Mouse (Mus musculus) left cerebral cortex, postnatal 14 days (tissue): ENCODE measurements around the gene Kxd1. TPM values are rescaled to one million over a fixed set of nuclear protein-coding genes. Genes with fewer than 3 reads are reported as not detected.
"Not testable (repeated sequence)": the region's sequence is repeated elsewhere in the genome, so short reads cannot be mapped to it uniquely, and the experiment has no call there.

Experiments used
- DNase-seq, 2 experiments: peaks; one replicate each; pipeline ENCODE4 v3.0.0; 2021 to 2022; ENCODE audit warnings: low spot score in 2 of 2, mixed read lengths in 1 of 2
- intact Hi-C: fragments of 180-260 bp; cut with DNase I; formaldehyde crosslinking; loops from one replicate; pipeline ENCODE4 v1.15.1; 2025
- total RNA-seq, 2 experiments: library from RNA; stranded (reverse); gene quantifications; 2 replicates each; pipeline ENCODE4 v1.2.3; 2021

The Kxd1 gene
- total RNA-seq, 2 experiments from 2014 or later, result 40.8 to 43.4 TPM

- intact Hi-C loops, result no loop called here
- DNase-seq, result peak; percentile 97
Measured at GRCm38 (mm10) chr8:70522592-70523403, 5.0 kb downstream of the Kxd1 start.

- no peak for DNase-seq
- intact Hi-C loops, result no loop called here
Measured at GRCm38 (mm10) chr8:70519606-70520005, 8.2 kb downstream of the Kxd1 start.

GRCm38 (mm10) chr8:70519043-70519442 lies 8.7 kb downstream of the Kxd1 start:
- intact Hi-C loops, result no loop called here
- no peak for DNase-seq

GRCm38 (mm10) chr8:70517940-70518643 lies 9.7 kb downstream of the Kxd1 start:
- DNase-seq, result no peak
- intact Hi-C loops, result no loop called here

- intact Hi-C loops, result no loop called here
- peak; percentile 55 to 63 for DNase-seq
Measured at GRCm38 (mm10) chr8:70513441-70513840, 14.3 kb downstream of the Kxd1 start.

GRCm38 (mm10) chr8:70512253-70512903 lies 15.4 kb downstream of the Kxd1 start:
- intact Hi-C loops, result no loop called here
- no peak for DNase-seq

- intact Hi-C loops, result no loop called here
- DNase-seq, result no peak
Measured at GRCm38 (mm10) chr8:70511770-70512169, 16.0 kb downstream of the Kxd1 start.

- intact Hi-C loops, DNase-seq: not testable (repeated sequence)
Measured at GRCm38 (mm10) chr8:70511174-70511573, 16.6 kb downstream of the Kxd1 start.

- DNase-seq, result peak; percentile 98 to 99
- intact Hi-C loops, result no loop called here
Measured at GRCm38 (mm10) chr8:70510228-70510915, 17.4 kb downstream of the Kxd1 start, which contains the start of gene Uba52. Uba52 (minus strand) TSS chr8:70510801.

- DNase-seq, result no peak
- intact Hi-C loops, result loop anchor here (5.0 kb wide), 1 partner anchor 167 kb away; no protein-coding TSS in a partner anchor
Measured at GRCm38 (mm10) chr8:70509281-70509952, 18.3 kb downstream of the Kxd1 start.

- intact Hi-C loops, result loop anchor here (5.0 kb wide), 1 partner anchor 165 kb away; no protein-coding TSS in a partner anchor
- no peak for DNase-seq
Measured at GRCm38 (mm10) chr8:70507027-70507393, 20.7 kb downstream of the Kxd1 start.

- intact Hi-C loops, result loop anchor here (5.0 kb wide), 1 partner anchor 164 kb away; no protein-coding TSS in a partner anchor
- peak; percentile 94 for DNase-seq
Measured at GRCm38 (mm10) chr8:70506328-70507026, 21.3 kb downstream of the Kxd1 start, which contains the start of gene Rex1bd. Rex1bd (minus strand) TSS chr8:70506752.

- DNase-seq, result peak in 1 of 2 experiments; percentile 40
- intact Hi-C loops, result loop anchor here (2.0 to 5.0 kb wide), 2 partner anchors 123 to 164 kb away; no protein-coding TSS in a partner anchor
Measured at GRCm38 (mm10) chr8:70505698-70506327, 21.9 kb downstream of the Kxd1 start.

GRCm38 (mm10) chr8:70504851-70505250 lies 22.9 kb downstream of the Kxd1 start:
- DNase-seq, result peak; percentile 81 to 86
- intact Hi-C loops, result loop anchor here (2.0 to 5.0 kb wide), 4 partner anchors 58 to 163 kb away; no protein-coding TSS in a partner anchor

GRCm38 (mm10) chr8:70504291-70504716 lies 23.5 kb downstream of the Kxd1 start:
- DNase-seq, result peak; percentile 60 to 67
- intact Hi-C loops, result loop anchor here (2.0 to 5.0 kb wide), 3 partner anchors 57 to 122 kb away; no protein-coding TSS in a partner anchor

- intact Hi-C loops, result loop anchor here (5.0 kb wide), 2 partner anchors 56 to 86 kb away; no protein-coding TSS in a partner anchor
- peak; percentile 65 to 67 for DNase-seq
Measured at GRCm38 (mm10) chr8:70503062-70503750, 24.6 kb downstream of the Kxd1 start.

GRCm38 (mm10) chr8:70502540-70502939 lies 25.2 kb downstream of the Kxd1 start:
- intact Hi-C loops, result loop anchor here (5.0 kb wide), 2 partner anchors 55 to 85 kb away; no protein-coding TSS in a partner anchor
- no peak for DNase-seq
